9 mouse cellular contexts compared by ENCODE assay signal in the genomic region with DNA sequence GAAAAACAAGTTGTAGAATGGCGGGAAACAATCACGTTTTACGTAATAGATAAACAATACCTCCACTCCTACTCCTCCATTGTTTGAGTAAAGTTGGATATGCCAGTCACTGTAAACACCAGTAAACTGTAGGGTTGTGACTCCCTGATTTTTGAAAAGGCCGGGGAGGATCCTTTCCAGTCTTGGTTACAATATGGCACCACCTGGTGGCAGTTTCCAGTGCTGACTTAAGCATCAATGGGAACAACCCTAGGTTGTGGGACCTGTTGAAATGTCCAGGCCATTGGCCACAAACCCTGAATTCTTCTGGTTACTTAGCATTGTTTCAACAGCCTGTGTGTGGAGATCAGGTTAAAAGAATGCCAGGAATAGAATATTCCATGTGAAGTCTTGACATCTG. TPM values are rescaled to one million over a fixed set of nuclear protein-coding genes. Genes with fewer than 3 reads are reported as not detected.
DNase-seq lines count a peak whose midpoint lies in the region; ATAC-seq lines count a peak whose summit lies in the region.
"Had no signal": no experiment of that assay in that cellular context is flagged by ENCODE, and none has a peak within 500 bp of the region (broad histone marks: within the 10 kb centered on the region; RNA-seq: fewer than 3 reads in every experiment).

No protein-coding gene starts in this region.

- H3K36me3 ChIP-seq in kidney, embryonic 15.5 days = no peaks in the 10 kb centered on the region

- 49% methylated on average over 4 of the region's 4 CpGs for WGBS in kidney, embryonic 15.5 days

- no peak overlapping the region for H3K9ac ChIP-seq in kidney, embryonic 15.5 days

- no peak overlapping the region for H3K4me3 ChIP-seq in kidney, embryonic 15.5 days (replicated peaks)
- H3K4me3 ChIP-seq: erythroblast, embryonic 14.5 days had no signal

- no peaks in the 10 kb centered on the region for H3K27me3 ChIP-seq in kidney, embryonic 15.5 days

- ATAC-seq in kidney, embryonic 15.5 days (replicated peaks; ENCODE audit: low FRiP score) = no peak
- no peak for ATAC-seq in activated CD4-positive, CD25-positive, alpha-beta regulatory T cell, adult 4 months

- no peak overlapping the region for H3K27ac ChIP-seq in kidney, embryonic 15.5 days

- H3K9me3 ChIP-seq in kidney, embryonic 15.5 days (replicated peaks) = no peaks in the 10 kb centered on the region

- intact Hi-C loops in left cerebral cortex, postnatal 25 days (cut with DNase I) = loop anchor here (2.0 to 5.0 kb wide), 2 partner anchors 208 to 347 kb away; no protein-coding TSS in a partner anchor

- H3K4me2 ChIP-seq in kidney, embryonic 15.5 days = no peak overlapping the region

- peak; percentile 12 for DNase-seq in kidney, adult 11 months
- peak; percentile 3 for DNase-seq in MEL-GATA-1-ER (ENCODE audit: extremely low read depth, low read depth)
- DNase-seq in c-Kit-positive CD71-positive TER-119-negative erythroid progenitor cells, embryonic 14.5 days (ENCODE audit: low read depth) = peak; percentile 6
- peak; percentile 73 for DNase-seq in heart, postnatal 4 days
- DNase-seq in left cerebral cortex, postnatal 25 days (ENCODE audit: low spot score in 2 of 2) = peak; percentile 61 to 62
- peak; percentile 25 for DNase-seq in retina, adult 2 months (ENCODE audit: low read depth, low spot score)

- no peaks in the 10 kb centered on the region for H3K4me1 ChIP-seq in kidney, embryonic 15.5 days

RNA-seq across cellular contexts. Expression of gene Noc3l, which starts 43.5 kb away (rescaled TPM):
- polyA plus RNA-seq in kidney, embryonic 15.5 days (2015; fragmentation: Nextera tagmentation; extraction: Ambion mirVana) = 8.0 and 8.2 TPM in 2 replicates
- total RNA-seq in heart, postnatal 4 days (2021) = 1 to 10 TPM; 6.6 to 6.9 TPM
- 10 to 100 TPM; 12.1 to 13.3 TPM for total RNA-seq in left cerebral cortex, postnatal 25 days (2021)
- polyA plus RNA-seq in activated CD4-positive, CD25-positive, alpha-beta regulatory T cell, adult 4 months (2017; shearing (Covaris generic)) = 1 to 10 TPM; 7.1 to 9.5 TPM

Comparison
In these comparisons a context has a peak if more than half of its experiments do, and no peak if none do; other contexts are left out.
1. DNase-seq: peak in every context shown above with its lines; median percentile 73 in heart, postnatal 4 days; 62 in left cerebral cortex, postnatal 25 days; 25 in retina, adult 2 months; 12 in kidney, adult 11 months; 6 in c-Kit-positive CD71-positive TER-119-negative erythroid progenitor cells, embryonic 14.5 days; 3 in MEL-GATA-1-ER.